In genomic region chr4:47251069-47251468, GRCm38 (mm10) we compare ENCODE assay signal across 8 mouse cellular contexts. TPM values are rescaled to one million over a fixed set of nuclear protein-coding genes. Genes with fewer than 3 reads are reported as not detected.
DNase-seq lines count a peak whose midpoint lies in the region; ATAC-seq and TF ChIP-seq lines count a peak whose summit lies in the region.

No protein-coding gene starts in this region.

- no peak for ATAC-seq in forebrain, embryonic 12.5 days (ENCODE audit: low FRiP score)
- peak; percentile 34; the same call in 1 of the 2 replicates for ATAC-seq in heart, embryonic 16.5 days (replicated peaks; ENCODE audit: extremely low read depth, insufficient read depth, low FRiP score)

- H3K27ac ChIP-seq in forebrain, embryonic 10.5 days = no peak overlapping the region
- no peak overlapping the region for H3K27ac ChIP-seq in forebrain, embryonic 12.5 days
- peak overlapping the region; percentile 2; the same call in 1 of the 2 replicates for H3K27ac ChIP-seq in heart, embryonic 16.5 days (ENCODE audit: low read length)
- H3K27ac ChIP-seq in spleen, adult 2 months (ENCODE audit: insufficient read depth, low read length) = peak overlapping the region; percentile 69

- H3K27me3 ChIP-seq in forebrain, embryonic 10.5 days (ENCODE audit: poor library complexity, severe bottlenecking) = no peaks in the 10 kb centered on the region
- H3K27me3 ChIP-seq in forebrain, embryonic 12.5 days = no peaks in the 10 kb centered on the region
- H3K27me3 ChIP-seq in heart, embryonic 16.5 days (ENCODE audit: control insufficient read depth, insufficient read depth, low read length) = no peaks in the 10 kb centered on the region
- no peaks in the 10 kb centered on the region for H3K27me3 ChIP-seq in spleen, adult 2 months (ENCODE audit: control insufficient read depth, insufficient read depth, low read length)

- peak; percentile 42 for DNase-seq in forebrain, embryonic 10.5 days (ENCODE audit: extremely low spot score, low spot score)
- peak; percentile 86 for DNase-seq in adrenal gland, postnatal 10 days
- DNase-seq in embryo, embryonic 11 days = peak; percentile 63
- peak; percentile 81 to 82 for DNase-seq in layer of hippocampus, postnatal 10 days (ENCODE audit: low spot score in 2 of 2)
- DNase-seq in lung, postnatal 10 days = peak; percentile 89
- peak; percentile 83 to 85 for DNase-seq in spleen, adult 2 months (ENCODE audit: low read depth in 1 of 2, low spot score in 2 of 2)

- H3K9me3 ChIP-seq in forebrain, embryonic 10.5 days = peaks cover 6% of the 10 kb centered on the region; the same call in 1 of the 2 replicates
- H3K9me3 ChIP-seq in forebrain, embryonic 12.5 days = peaks cover 7% of the 10 kb centered on the region; the same call in 1 of the 2 replicates
- H3K9me3 ChIP-seq in heart, embryonic 16.5 days (replicated peaks; ENCODE audit: control insufficient read depth, low read length) = peaks cover 6% of the 10 kb centered on the region

- no peak overlapping the region for H3K9ac ChIP-seq in forebrain, embryonic 12.5 days
- no peak overlapping the region for H3K9ac ChIP-seq in heart, embryonic 16.5 days (ENCODE audit: low read length)

- no peak for TF ChIP-seq POLR2A in spleen, adult 2 months (IDR thresholded peaks at IDR 0.05; ENCODE audit: low read depth, low read length)

- H3K4me1 ChIP-seq in forebrain, embryonic 10.5 days = peaks cover 11% of the 10 kb centered on the region
- no peaks in the 10 kb centered on the region for H3K4me1 ChIP-seq in forebrain, embryonic 12.5 days
- peaks cover 20% of the 10 kb centered on the region for H3K4me1 ChIP-seq in heart, embryonic 16.5 days (ENCODE audit: control insufficient read depth, insufficient read depth, low read length)
- H3K4me1 ChIP-seq in spleen, adult 2 months (ENCODE audit: control insufficient read depth, insufficient read depth, insufficient read length) = peaks cover 8% of the 10 kb centered on the region; the same call in 1 of the 2 replicates

- H3K4me2 ChIP-seq in forebrain, embryonic 12.5 days = no peak overlapping the region
- no peak overlapping the region for H3K4me2 ChIP-seq in heart, embryonic 16.5 days (ENCODE audit: low read depth, low read length)

- TF ChIP-seq CTCF in spleen, adult 2 months (IDR thresholded peaks at IDR 0.05; ENCODE audit: extremely low read depth, insufficient read depth, insufficient read length, insufficient replicate concordance) = peak; percentile 77; the same call in 1 of the 2 replicates

- no peaks in the 10 kb centered on the region; the same call in 1 of the 2 replicates for H3K36me3 ChIP-seq in forebrain, embryonic 10.5 days (replicated peaks)
- H3K36me3 ChIP-seq in forebrain, embryonic 12.5 days (replicated peaks) = no peaks in the 10 kb centered on the region
- H3K36me3 ChIP-seq in heart, embryonic 16.5 days (ENCODE audit: control insufficient read depth, insufficient read depth) = no peaks in the 10 kb centered on the region
- H3K36me3 ChIP-seq in spleen, adult 2 months (ENCODE audit: control insufficient read depth, insufficient read depth, low read length) = no peaks in the 10 kb centered on the region

- H3K4me3 ChIP-seq in forebrain, embryonic 10.5 days = no peak overlapping the region
- H3K4me3 ChIP-seq in forebrain, embryonic 12.5 days (replicated peaks) = no peak overlapping the region
- no peak overlapping the region for H3K4me3 ChIP-seq in heart, embryonic 16.5 days (ENCODE audit: low read length)
- H3K4me3 ChIP-seq in spleen, adult 2 months (ENCODE audit: extremely low read depth, insufficient read depth, insufficient read length) = no peak overlapping the region

- WGBS in forebrain, embryonic 10.5 days = 52% methylated on average over 5 of the region's 5 CpGs
- WGBS in forebrain, embryonic 12.5 days = 56% methylated on average over 5 of the region's 5 CpGs
- WGBS in heart, embryonic 16.5 days = 40% methylated on average over 5 of the region's 5 CpGs
- 13% methylated on average over 5 of the region's 5 CpGs for WGBS in spleen, adult 2 months

RNA-seq across cellular contexts. Expression of gene Col15a1, which starts 43.1 kb away (rescaled TPM):
- 4.3 and 4.5 TPM in 2 replicates for polyA plus RNA-seq in forebrain, embryonic 10.5 days (2016; fragmentation: Nextera tagmentation; extraction: Ambion mirVana)
- polyA plus RNA-seq in forebrain, embryonic 12.5 days (2016; fragmentation: Nextera tagmentation; extraction: Ambion mirVana) = 4.5 and 5.2 TPM in 2 replicates
- total RNA-seq in adrenal gland, postnatal 10 days (2021) = 100 to 1,000 TPM; 109 to 154 TPM
- polyA plus RNA-seq in heart, embryonic 16.5 days (2015; fragmentation: Nextera tagmentation; extraction: Ambion mirVana) = 13.5 and 15.9 TPM in 2 replicates
- 10 to 100 TPM; 16.0 TPM for total RNA-seq in layer of hippocampus, postnatal 10 days (2021)
- polyA plus RNA-seq in spleen, adult 2 months (2012; rRNA removed) = 2.5 and 3.5 TPM in 2 replicates

Comparison
In these comparisons a context has a peak if more than half of its experiments do, and no peak if none do; other contexts are left out.
1. H3K27ac ChIP-seq: peak in heart, embryonic 16.5 days (single experiment) and spleen, adult 2 months (single experiment); none in forebrain, embryonic 10.5 days (single experiment) and forebrain, embryonic 12.5 days (single experiment).
2. Peak in every context shown above with its lines, with median percentiles within 50 percentile points of each other: DNase-seq.